Mouse (Mus musculus): ENCODE measurements around the gene Rhbg. TPM values are rescaled to one million over a fixed set of nuclear protein-coding genes. Genes with fewer than 3 reads are reported as not detected.
"Not testable (repeated sequence)": the region's sequence is repeated elsewhere in the genome, so short reads cannot be mapped to it uniquely, and the experiment has no call there.

Rhbg gene
- total RNA-seq (2014; fragmentation: Nextera tagmentation) (not detected in 2 replicates), total RNA-seq (2017) (not detected in 2 replicates)

DNA sequence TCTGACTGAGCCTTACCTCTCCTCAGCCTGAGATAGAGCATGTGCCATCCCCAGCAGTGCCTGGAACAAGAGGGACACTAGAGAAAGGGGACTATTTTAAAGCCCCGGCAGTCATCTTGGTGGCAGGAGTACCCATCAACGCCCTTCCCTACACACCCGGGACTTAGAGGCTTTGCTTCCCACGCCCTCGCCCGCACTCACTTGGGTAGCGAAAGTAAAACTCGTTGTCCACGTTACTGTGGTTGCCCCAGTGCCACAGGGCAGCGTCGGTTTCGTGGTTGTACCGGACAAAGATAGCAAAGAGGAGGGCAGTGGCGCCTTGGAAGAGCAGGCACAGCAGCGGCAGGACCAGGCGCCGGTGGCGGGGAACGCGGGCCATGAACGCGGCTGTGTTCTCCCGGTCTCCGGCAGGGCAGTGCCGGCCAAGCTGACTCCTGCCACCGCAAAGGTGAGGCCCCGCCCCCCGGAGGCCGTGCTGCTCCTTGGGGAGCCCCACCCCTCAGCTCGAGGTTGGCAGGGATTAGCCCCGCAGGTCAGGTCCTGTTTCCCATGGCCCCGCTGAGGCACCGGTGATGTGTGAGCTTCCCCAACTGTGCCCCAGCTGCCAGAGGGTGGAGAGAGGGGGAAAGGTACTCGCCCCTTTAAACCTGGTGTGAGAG, at the start of gene Rhbg:
Gene Rhbg, minus strand, starts transcription at position 442 of the 659 bp plus-strand sequence.
- peak; percentile 65 for ATAC-seq (replicated peaks; ENCODE audit: low FRiP score, low TSS enrichment, poor library complexity, severe bottlenecking)

GRCm38 (mm10) chr3:88299172-88299571, 44.7 kb upstream of the Rhbg start:
- ATAC-seq (replicated peaks; ENCODE audit: low FRiP score, low TSS enrichment, poor library complexity, severe bottlenecking) = no peak

- peak; percentile 36 for ATAC-seq (replicated peaks; ENCODE audit: low FRiP score, low TSS enrichment, poor library complexity, severe bottlenecking)
These were observed 42.9 kb upstream of the Rhbg start for GRCm38 (mm10) chr3:88297321-88297851.

DNA sequence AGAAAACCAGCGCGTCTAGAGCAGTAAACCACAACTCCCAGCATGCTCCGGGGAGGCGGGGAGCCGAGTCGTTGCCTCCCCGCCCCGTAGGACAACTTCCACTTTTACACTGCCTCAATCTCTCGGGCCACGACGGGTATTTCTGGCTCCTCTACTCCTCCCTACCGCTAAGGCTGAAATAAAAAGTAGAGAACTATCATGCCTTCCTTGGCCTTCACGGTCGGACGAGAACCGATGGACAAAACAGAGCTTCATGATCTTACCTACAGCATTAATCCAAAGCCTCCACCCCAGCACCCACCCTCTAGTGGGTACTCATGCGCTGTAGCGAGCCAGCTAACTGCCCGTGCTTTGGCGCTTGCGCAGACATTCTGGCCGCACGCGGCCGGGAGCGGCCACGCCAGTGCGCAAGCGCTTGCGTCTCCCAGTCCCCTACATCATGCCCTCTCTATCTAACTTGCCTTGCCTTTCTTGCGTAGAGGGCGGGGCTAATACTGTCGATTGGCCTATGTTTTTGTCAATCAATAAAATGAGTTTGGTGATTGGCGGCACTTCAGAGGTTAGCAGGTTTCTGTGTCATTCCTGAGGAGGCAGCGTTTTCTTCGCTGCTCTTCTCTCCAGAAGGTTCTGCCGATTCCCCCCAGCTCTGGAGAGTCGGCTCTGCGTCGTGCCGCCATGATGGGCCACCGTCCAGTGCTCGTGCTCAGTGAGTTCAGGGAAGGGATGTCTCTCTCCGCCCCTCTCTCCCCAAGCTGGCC, 42.2 kb upstream of the Rhbg start, which contains the start of the genes Tsacc and Cct3:
Gene Tsacc, minus strand, starts transcription at position 439 of the 758 bp plus-strand sequence.
Gene Cct3, plus strand, starts transcription at position 556 of the 758 bp plus-strand sequence.
- peak; percentile 90 for ATAC-seq (replicated peaks; ENCODE audit: low FRiP score, low TSS enrichment, poor library complexity, severe bottlenecking)

DNA sequence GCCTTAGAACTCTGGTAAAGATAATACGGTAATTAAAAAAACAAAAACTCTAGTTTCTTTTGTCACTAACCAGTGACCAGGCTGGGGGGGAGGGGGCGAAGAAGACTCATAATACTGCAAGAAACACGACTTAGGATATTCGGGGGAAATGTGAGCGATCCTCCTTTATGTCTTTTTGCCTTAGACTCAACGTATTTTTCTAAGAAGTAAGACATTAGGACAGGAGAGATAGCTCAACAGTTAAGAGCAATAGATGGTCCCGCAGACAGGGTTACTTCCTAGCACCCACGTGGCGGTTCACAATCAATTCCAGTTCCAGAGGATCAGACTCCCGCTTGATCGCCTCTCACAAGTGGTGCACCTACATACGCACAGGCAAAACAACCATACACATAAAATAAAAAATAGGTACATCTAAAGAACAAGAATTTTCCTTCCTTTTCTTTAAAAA, 41.6 kb upstream of the Rhbg start:
- ATAC-seq (replicated peaks; ENCODE audit: low FRiP score, low TSS enrichment, poor library complexity, severe bottlenecking) = no peak

- ATAC-seq (replicated peaks; ENCODE audit: low FRiP score, low TSS enrichment, poor library complexity, severe bottlenecking) = not testable (repeated sequence)
These were observed 40.8 kb upstream of the Rhbg start for GRCm38 (mm10) chr3:88295272-88295671.

DNA sequence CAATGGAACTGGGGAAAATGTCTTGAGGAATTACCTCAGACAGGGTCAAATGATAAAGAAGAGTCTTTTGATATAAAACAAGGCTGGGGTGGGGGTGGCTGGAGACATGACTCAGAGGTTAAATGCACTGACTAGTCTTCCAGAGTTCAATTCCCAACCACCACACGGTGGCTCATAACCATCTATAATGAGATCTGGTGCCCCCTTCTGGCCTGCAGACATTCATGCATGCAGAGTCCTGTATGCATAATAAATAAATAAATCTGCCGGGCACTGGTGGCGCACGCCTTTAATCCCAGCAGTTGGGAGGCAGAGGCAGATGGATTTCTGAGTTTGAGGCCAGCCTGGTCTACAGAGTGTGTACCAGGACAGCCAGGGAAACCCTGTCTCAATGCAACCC, 37.5 kb upstream of the Rhbg start:
- ATAC-seq (replicated peaks; ENCODE audit: low FRiP score, low TSS enrichment, poor library complexity, severe bottlenecking) = no peak

DNA sequence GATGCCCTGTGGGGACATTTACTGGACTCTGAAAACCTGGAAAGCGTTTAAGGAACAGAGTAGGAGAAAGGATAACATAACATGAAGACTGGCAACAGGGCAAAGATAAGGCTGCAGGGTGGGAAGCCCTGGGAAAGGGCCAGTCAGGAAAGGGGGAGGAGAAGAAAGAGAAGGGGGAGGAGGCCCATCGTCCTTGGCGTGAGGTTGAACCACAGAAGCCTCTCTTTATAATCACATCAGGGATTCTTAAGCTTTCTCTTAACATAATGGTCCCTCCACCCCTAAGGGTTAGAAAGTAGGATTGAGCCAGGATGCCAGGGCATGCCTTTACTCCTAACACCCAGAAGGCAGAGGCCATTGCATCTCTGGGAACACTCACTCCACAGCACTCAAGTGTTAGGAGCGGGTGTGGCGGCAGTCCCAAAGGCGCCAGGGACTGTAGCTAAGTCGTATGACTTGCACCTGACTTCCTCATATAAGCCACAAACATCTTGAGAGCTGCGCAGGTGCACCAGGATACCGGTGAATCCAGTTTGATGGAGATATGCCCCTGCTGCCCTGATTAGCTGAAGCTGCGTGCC, 33.7 kb upstream of the Rhbg start:
- ATAC-seq (replicated peaks; ENCODE audit: low FRiP score, low TSS enrichment, poor library complexity, severe bottlenecking) = not testable (repeated sequence)

DNA sequence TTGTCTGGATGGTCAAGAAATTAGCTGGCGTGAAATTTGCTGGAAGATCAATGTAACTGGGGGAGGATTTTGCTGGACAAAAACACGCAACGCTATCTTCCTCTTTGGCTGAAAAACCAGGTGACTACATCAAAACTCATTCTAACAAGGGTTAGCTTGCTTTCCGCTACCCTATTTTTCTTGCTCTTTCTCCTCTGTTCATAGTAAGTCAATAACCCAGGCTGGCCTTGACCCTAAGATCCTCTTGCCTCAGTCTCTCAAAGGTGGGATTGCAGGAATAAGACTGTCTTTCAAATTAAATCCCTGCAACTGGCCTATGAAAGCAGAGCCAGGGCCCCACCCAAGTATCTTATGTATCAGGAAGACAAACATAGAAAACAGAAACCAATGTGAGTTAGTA, 32.6 kb upstream of the Rhbg start, which contains the start of gene Gm38392:
Gene Gm38392, minus strand, starts transcription at position 101 of the 400 bp plus-strand sequence.
- no peak for ATAC-seq (replicated peaks; ENCODE audit: low FRiP score, low TSS enrichment, poor library complexity, severe bottlenecking)

DNA sequence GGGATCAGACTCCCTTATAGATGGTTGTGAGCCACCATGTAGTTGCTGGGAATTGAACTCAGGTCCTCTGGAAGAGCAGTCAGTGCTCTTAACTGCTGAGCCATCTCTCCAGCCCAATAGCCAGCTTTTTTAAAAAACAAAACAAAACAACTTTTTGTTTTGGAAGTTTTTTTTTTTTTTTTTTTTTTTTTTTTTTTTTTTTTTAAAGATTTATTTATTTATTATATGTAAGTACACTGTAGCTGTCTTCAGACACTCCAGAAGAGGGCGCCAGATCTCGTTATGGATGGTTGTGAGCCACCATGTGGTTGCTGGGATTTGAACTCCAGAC, 31.0 kb upstream of the Rhbg start:
- ATAC-seq (replicated peaks; ENCODE audit: low FRiP score, low TSS enrichment, poor library complexity, severe bottlenecking) = not testable (repeated sequence)

- ATAC-seq (replicated peaks; ENCODE audit: low FRiP score, low TSS enrichment, poor library complexity, severe bottlenecking) = not testable (repeated sequence)
These were observed 30.5 kb upstream of the Rhbg start for GRCm38 (mm10) chr3:88284815-88285564.

- not testable (repeated sequence) for ATAC-seq (replicated peaks; ENCODE audit: low FRiP score, low TSS enrichment, poor library complexity, severe bottlenecking)
These were observed 26.8 kb upstream of the Rhbg start for GRCm38 (mm10) chr3:88281141-88281916.

GRCm38 (mm10) chr3:88280035-88280434, 25.5 kb upstream of the Rhbg start:
- ATAC-seq (replicated peaks; ENCODE audit: low FRiP score, low TSS enrichment, poor library complexity, severe bottlenecking) = no peak

- no peak for ATAC-seq (replicated peaks; ENCODE audit: low FRiP score, low TSS enrichment, poor library complexity, severe bottlenecking)
These were observed 22.1 kb upstream of the Rhbg start for GRCm38 (mm10) chr3:88276529-88277143.

- no peak for ATAC-seq (replicated peaks; ENCODE audit: low FRiP score, low TSS enrichment, poor library complexity, severe bottlenecking)
These were observed 21.6 kb upstream of the Rhbg start for GRCm38 (mm10) chr3:88276121-88276520.

GRCm38 (mm10) chr3:88274002-88274401, 19.5 kb upstream of the Rhbg start:
- no peak for ATAC-seq (replicated peaks; ENCODE audit: low FRiP score, low TSS enrichment, poor library complexity, severe bottlenecking)

DNA sequence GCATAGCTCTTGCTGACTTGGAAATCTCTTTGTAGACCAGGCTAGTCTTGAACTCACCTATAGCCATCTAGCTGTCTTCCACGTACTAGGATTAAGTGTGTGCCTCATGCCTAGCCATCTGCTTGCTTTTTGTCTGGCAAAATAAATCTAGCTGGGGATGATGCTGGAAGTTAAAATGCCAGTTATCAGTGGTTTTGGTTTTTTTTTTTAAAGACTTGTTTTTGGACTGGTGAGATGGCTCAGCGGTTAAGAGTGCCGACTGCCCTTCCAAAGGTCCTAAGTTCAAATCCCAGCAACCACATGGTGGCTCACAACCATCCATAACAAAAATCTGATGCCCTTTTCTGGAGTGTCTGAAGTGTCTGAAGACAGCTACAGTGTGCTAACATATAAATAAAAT, 17.4 kb upstream of the Rhbg start:
- ATAC-seq (replicated peaks; ENCODE audit: low FRiP score, low TSS enrichment, poor library complexity, severe bottlenecking) = no peak

GRCm38 (mm10) chr3:88271298-88271697, 16.8 kb upstream of the Rhbg start:
- ATAC-seq (replicated peaks; ENCODE audit: low FRiP score, low TSS enrichment, poor library complexity, severe bottlenecking) = not testable (repeated sequence)

Measured in megakaryocyte-erythroid progenitor cell, adult 5-6 weeks (primary cell).